Mouse (Mus musculus): ENCODE results near the gene Paqr5.

DNA sequence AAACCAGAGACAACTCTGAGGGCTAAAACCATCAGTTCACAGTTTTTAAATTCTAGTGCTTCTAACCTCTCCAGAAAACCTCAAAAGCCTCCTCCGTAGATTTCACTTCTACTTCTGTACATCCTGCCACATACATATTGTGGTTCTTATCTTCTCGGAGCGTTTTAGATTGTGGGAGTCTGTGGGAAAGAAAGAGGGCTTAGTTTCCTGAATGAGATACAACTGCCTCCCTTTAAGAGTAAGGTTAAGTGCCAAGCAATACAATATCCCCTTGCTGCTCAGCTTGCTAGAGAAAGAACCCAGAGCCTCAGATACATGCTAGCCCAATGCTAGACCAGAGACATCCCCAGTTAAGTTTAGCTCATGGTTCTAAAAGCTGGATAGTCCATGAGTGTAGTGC lies 94.6 kb downstream of the Paqr5 start:
- no peak for TF ChIP-seq CTCF (conservative IDR thresholded peaks at IDR 0.05; ENCODE audit: low read length)
- no peak for TF ChIP-seq POU5F1 (IDR thresholded peaks at IDR 0.05; ENCODE audit: borderline replicate concordance, low read length)
- TF ChIP-seq NANOG (IDR thresholded peaks at IDR 0.05; ENCODE audit: borderline replicate concordance, low read length): no peak
